Mouse (Mus musculus) MEL-GATA-1-ER (cell line): Measurements from ENCODE around the gene Arvcf.

Experiments
- DNase-seq: peaks from one replicate; pipeline ENCODE4 v3.0.0-alpha.2; 2012; ENCODE audit warnings: low read depth; ENCODE audit errors: extremely low read depth

The Arvcf gene

DNA sequence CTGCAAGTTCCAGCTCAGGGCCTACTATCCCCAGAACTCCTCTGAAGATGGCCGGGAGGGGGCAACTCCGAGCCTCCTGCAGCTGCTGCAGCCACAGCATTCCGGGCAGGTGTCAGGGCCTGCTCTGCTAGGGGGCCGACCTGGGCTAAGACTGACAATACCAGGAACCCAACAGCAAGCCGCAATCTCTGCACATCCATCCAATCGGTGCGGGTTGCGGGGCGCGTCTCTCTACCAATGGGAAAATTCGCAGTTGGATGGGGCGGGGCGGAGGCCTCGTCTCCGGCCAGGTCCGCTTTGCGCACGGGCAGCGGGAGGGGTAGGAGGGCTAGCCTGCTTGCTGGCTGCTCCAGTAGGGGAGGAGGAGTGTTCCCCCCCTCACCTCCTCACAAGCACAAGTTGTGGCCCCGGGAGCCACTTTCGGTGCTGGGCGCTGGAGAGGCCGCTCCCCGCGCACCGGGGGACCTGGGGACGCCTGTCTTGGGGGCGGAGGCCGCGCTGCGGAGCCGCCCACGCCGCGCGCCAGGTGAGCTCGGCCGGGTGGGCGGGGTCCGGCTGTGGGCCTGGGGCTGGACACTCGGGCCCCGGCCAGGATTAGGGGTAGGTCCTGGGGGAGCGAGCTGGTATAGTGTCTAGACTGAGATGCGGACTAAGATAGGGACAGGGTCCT, at the start of gene Arvcf, which contains the start of gene Tango2:
TSS of gene Arvcf (plus strand) at position 252 of the 670 bp plus-strand sequence.
TSS of gene Tango2 (minus strand) at position 173 of the 670 bp plus-strand sequence.
- no peak for DNase-seq

GRCm38 (mm10) chr16:18308159-18308558, 39.8 kb upstream of the Arvcf start:
- peak; percentile 63 for DNase-seq

DNA sequence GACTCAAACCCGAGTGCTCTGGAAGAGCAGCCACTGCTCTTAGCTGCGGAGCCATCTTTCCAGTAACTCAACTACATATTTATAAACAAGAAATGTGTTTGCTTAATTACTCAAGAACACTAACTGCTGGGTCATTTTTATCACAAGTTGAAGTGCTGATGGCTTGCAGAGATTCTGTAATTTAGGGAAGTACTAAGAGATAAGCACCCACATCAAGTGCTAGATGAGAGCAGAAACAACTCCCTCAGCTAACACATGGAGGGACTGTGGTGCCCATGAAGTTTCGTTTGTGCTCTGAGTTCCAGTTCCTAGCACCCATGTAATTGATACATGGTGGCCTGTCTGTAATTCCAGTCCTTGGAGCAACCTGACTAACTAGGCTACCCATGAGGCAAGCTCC, 29.0 kb upstream of the Arvcf start:
- no peak for DNase-seq

GRCm38 (mm10) chr16:18321443-18321842, 26.5 kb upstream of the Arvcf start:
- no peak for DNase-seq

DNA sequence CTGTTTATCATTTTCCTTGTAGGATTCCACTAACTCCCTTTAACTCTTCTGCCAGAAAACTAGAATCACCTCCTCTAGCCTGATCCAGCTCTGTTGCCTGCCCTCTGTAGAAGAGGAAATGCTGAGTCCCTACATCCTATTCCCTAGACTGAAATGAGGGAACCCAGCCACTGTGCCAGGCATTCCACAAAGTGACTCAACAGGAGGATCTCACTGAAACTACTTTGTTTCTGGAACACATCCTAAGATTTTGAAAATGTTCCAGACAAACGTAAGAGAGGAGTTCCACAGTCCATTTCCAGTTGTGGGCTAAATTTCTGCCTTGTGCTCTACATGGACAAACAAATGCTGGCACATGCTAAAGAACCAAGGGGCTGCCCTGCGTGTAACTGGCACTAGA, 24.5 kb upstream of the Arvcf start:
- no peak for DNase-seq

- DNase-seq = no peak
Observed at GRCm38 (mm10) chr16:18324031-18324430, 24.0 kb upstream of the Arvcf start.

DNA sequence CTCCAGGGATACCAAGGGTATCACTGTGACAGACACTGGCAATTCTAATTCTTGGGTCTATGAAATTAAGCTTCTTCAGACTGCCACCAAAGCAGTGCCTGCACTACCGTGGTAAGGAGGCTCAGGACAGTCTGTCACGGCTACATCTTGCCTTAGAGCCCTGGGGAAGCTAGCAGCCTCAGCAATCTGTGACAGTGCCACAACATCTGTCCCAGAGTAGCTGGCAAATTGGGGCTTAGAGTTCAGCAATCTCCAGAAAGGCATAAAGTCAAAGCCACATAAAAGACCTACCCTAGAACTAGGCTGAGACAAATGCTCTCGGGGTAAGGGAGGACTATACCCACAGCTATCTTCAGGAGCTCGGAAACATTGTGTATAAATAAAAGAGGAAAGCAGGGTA, 22.2 kb upstream of the Arvcf start:
- no peak for DNase-seq

DNA sequence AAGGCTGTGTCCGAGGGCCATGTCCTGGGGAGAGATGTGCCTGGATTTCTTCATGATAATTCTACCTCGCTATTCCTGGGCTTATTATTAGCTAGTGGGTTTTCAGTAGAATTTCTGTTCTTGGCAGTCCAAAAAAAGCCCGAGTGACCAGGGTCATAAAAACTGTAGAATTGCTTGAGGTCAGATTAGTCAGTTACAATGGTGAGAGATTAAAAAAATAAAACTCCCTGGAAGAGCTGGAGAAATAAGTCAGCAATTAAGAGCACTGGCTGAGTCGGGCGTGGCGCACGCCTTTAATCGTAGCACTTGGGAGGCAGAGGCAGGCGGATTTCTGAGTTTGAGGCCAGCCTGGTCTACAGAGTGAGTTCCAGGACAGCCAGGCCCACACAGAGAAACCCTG, 20.0 kb upstream of the Arvcf start:
- DNase-seq = no peak

GRCm38 (mm10) chr16:18328524-18328923, 19.5 kb upstream of the Arvcf start:
- no peak for DNase-seq

- no peak for DNase-seq
Observed at GRCm38 (mm10) chr16:18333976-18334375, 14.0 kb upstream of the Arvcf start.

GRCm38 (mm10) chr16:18335981-18336380, 12.0 kb upstream of the Arvcf start:
- DNase-seq = no peak

- DNase-seq = no peak
Observed at GRCm38 (mm10) chr16:18337261-18337660, 10.7 kb upstream of the Arvcf start.

DNA sequence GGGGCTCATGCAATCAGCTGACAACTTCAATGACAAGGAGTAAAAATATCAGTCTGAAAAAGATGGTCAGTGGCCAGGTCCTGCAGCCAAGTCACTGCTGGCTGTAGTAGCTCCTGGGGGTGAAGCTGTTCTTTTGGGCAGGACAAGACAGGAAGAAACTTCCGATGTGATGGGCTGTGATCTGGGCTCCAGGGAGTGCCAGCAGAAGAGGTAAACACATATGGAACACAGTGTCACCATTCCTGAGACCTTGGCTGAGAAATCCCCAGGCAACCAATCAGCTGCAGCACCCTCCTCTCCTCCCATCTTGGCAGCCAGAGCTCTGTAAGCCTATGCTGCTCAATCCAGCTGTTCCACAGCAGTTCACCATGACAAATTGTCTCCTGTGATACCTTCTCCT, 8.1 kb upstream of the Arvcf start:
- no peak for DNase-seq

GRCm38 (mm10) chr16:18341605-18342004, 6.4 kb upstream of the Arvcf start:
- DNase-seq = peak; percentile 16

GRCm38 (mm10) chr16:18342076-18342475, 5.9 kb upstream of the Arvcf start:
- DNase-seq = peak; percentile 94

DNA sequence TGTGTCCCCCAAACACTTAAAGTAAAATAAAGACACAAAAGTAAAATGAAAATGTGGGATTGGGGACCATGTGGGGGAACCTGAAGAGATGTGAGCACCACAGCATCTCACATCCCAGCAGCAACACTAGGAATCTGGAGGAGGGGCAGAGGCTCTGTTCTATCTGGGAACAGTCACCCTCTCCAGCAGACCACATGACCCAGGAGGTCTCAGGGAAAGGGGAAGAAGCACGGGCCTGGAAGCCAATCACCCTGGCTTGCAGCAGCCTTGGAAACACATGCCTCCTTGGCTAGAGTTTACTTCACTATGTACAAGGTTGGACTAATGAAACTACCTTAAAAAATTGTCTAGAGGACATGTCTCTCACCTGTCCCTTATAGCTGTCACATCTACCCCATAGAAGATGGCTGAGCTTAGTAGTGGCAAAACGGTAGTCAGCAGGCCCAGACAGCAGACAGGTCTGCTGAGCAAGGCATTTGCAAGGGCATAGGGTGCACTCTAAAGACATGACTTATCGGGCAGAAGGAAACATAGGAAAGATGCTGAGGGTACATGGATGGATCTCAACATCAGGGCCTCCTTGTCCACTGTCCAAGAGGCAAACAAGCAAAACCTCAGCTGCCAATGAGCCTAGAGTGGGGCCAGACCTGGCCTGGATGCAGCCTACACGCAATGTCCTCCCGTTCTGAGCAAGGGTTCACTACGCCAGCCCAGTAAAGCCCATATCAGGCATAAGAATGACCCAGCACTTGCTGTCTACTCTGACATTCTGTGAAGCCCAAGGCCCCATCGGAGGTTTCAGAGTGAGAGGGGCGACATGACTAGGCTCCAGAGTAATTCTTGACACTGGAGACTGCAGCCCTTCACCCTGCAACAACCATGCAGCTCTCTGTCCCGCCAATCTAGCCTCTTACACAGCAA, 5.1 kb upstream of the Arvcf start:
- peak; percentile 58 for DNase-seq

GRCm38 (mm10) chr16:18343778-18344177, 4.2 kb upstream of the Arvcf start:
- DNase-seq = peak; percentile 89

DNA sequence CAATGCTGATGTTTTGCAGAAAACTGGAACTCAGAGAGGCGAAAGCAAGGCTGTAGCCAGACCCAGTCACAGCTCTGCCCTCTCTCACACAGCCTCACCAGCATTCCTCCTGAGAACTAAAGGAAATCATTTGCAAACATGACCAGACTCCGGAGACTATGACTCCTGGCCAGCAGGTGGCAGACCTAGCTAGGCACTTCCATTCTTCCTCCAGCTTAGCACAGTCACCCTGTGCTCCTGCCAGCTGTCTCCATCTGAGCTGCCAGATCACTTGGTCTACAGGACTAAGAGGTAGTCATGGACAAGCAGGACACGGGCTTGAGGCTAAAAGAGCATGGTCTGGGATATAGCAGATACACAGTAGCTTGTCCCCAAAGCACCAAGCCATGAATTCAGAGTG, 2.7 kb upstream of the Arvcf start:
- DNase-seq = peak; percentile 80

GRCm38 (mm10) chr16:18348601-18349175, 706 bp downstream of the Arvcf start:
- no peak for DNase-seq

DNA sequence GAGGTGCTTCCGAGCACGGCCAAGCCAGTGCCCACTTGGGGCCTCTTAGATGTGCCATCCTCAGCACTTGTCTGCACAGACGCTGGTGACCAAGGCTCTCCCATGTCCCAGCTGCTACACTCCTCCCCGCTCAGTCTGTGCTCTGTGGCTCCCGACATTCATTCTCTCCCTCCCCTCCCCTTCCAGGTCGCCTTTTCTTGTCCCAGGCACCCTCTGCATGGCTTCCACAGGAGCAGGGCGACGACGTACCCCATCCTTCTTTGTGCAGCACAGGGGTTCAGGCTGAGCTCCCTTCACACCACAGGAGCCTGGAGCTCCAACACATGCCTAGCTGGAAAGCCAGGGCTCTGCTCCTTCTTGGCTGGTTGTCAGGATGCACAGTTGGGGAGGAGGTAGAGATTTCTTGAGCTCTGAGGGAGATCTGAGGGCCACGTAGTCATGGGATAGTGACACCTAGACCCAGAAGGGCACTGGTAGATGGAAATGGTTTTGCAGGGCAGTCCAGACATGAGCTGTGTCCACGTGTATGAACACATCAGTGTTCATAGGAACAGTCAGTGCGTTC, 1.9 kb downstream of the Arvcf start:
- DNase-seq = no peak

GRCm38 (mm10) chr16:18351313-18352055, 3.5 kb downstream of the Arvcf start:
- DNase-seq = no peak
